Mouse (Mus musculus) lung, embryonic 14.5 days (tissue): ENCODE results near the gene Sugct. TPM values are rescaled to one million over a fixed set of nuclear protein-coding genes. Genes with fewer than 3 reads are reported as not detected.
A peak's percentile ranks its signal among the peaks of the same experiment; 100 is the strongest.

Experiments
- ATAC-seq: fragments of 200-750 bp; cut with Nextera tagmentation; 2 replicates; pipeline ENCODE4 v1.8.0; 2017; ENCODE audit warnings: mild to moderate bottlenecking, moderate TSS enrichment, moderate library complexity; ENCODE audit not compliant: insufficient read depth
- DNase-seq: peaks from one replicate; pipeline ENCODE4 v3.0.0-alpha.2; 2015
- H3K27ac ChIP-seq: fragments of 300-500 bp; sonication (generic); 2 replicates; pipeline ENCODE4 v1.5.1; 2014; ENCODE audit warnings: low read depth, mild to moderate bottlenecking, moderate library complexity
- H3K27me3 ChIP-seq: fragments of 300-500 bp; sonication (generic); 2 replicates; pipeline ENCODE4 v1.6.1; 2014; ENCODE audit warnings: low read length, control low read depth; ENCODE audit not compliant: insufficient read depth
- H3K36me3 ChIP-seq: fragments of 300-500 bp; sonication (generic); 2 replicates; pipeline ENCODE4 v1.6.1; 2014; ENCODE audit warnings: control low read depth; ENCODE audit not compliant: insufficient read depth
- H3K4me1 ChIP-seq: fragments of 300-500 bp; sonication (generic); 2 replicates; pipeline ENCODE4 v1.6.1; 2014; ENCODE audit warnings: antibody characterized with exemption, control low read depth; ENCODE audit not compliant: insufficient read depth
- H3K4me2 ChIP-seq: fragments of 300-500 bp; sonication (generic); 2 replicates; pipeline ENCODE4 v1.6.1; 2014; ENCODE audit warnings: mild to moderate bottlenecking
- H3K4me3 ChIP-seq: fragments of 300-500 bp; sonication (generic); 2 replicates; pipeline ENCODE4 v1.5.1; 2014; ENCODE audit warnings: low read depth, low read length
- H3K9ac ChIP-seq: fragments of 300-500 bp; sonication (generic); 2 replicates; pipeline ENCODE4 v1.6.1; 2014
- H3K9me3 ChIP-seq: fragments of 300-500 bp; sonication (generic); 2 replicates; pipeline ENCODE4 v1.6.1; 2016; ENCODE audit warnings: low read depth, low read length, control low read depth
- CTCF ChIP-seq: IDR thresholded peaks from 2 replicates; pipeline ENCODE4 v1.5.1; 2016; ENCODE audit warnings: antibody characterized with exemption, low read depth
- WGBS: fragments of 180-500 bp; shearing (Covaris S2); extraction: QIAGEN DNeasy Blood & Tissue Kit; methylation state at CpG from one replicate; pipeline ENCODE4 v1.1.7; 2014; 5-methylcytosine and 5-hydroxymethylcytosine counted together
- polyA plus RNA-seq: library from polyadenylated mRNA; unstranded; fragments of >200 nt; fragmentation: Nextera tagmentation; extraction: Ambion mirVana; gene quantifications from 2 replicates; pipeline ENCODE4 v1.2.1, GENCODE M21; 2014

The Sugct gene
- polyA plus RNA-seq, 1 experiment from 2014 or later = 3.0 TPM

GRCm38 (mm10) chr13:17086146-17086545, 609.2 kb downstream of the Sugct start:
- H3K36me3 ChIP-seq = no peaks in the 10 kb centered on the region
- no peak overlapping the region; the same call in 1 of the 2 replicates for H3K27ac ChIP-seq
- no peak overlapping the region for H3K4me2 ChIP-seq
- ATAC-seq (peak; percentile 71), DNase-seq (peak; percentile 78)
- TF ChIP-seq CTCF = no peak
- no peak overlapping the region for H3K9ac ChIP-seq
- H3K4me3 ChIP-seq = no peak overlapping the region
- no peaks in the 10 kb centered on the region for H3K9me3 ChIP-seq
- H3K27me3 ChIP-seq = no peaks in the 10 kb centered on the region
- peaks cover 5% of the 10 kb centered on the region; the same call in 1 of the 2 replicates for H3K4me1 ChIP-seq

GRCm38 (mm10) chr13:17084946-17085852, 610.2 kb downstream of the Sugct start:
- 33% methylated on average over 6 of the region's 6 CpGs for WGBS
- no peak overlapping the region for H3K4me3 ChIP-seq
- TF ChIP-seq CTCF = no peak
- H3K27ac ChIP-seq = peak overlapping the region; percentile 54
- no peaks in the 10 kb centered on the region for H3K9me3 ChIP-seq
- H3K9ac ChIP-seq = no peak overlapping the region
- H3K27me3 ChIP-seq = no peaks in the 10 kb centered on the region
- peak; percentile 5 for DNase-seq
- no peak overlapping the region for H3K4me2 ChIP-seq
- ATAC-seq = peak; percentile 33; the same call in 1 of the 2 replicates
- H3K36me3 ChIP-seq = no peaks in the 10 kb centered on the region
- peaks cover 5% of the 10 kb centered on the region; the same call in 1 of the 2 replicates for H3K4me1 ChIP-seq

DNA sequence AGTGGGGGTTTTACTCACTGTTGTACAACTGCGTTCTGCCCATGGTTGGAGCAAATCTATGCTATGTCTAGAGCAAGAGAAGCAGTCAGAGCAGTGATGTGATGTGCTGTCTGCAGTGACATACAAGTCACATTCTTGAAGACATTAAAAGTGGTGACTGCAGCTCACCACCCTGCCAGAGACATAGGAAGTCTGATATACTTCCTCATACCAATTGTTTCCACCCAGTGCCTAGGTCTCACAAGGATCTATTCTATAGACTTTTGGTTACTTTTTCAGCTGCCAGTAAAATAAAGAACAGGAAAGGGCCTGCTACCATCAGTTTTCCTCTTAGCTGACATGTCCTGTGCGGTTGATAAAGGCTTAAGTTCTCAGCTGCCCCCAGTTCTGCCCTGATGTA, 613.7 kb downstream of the Sugct start:
- Histone ChIP-seq H3K9me3 (no peaks in the 10 kb centered on the region), H3K9ac (no peak overlapping the region), H3K4me1 (peaks cover 5% of the 10 kb centered on the region; the same call in 1 of the 2 replicates), H3K27me3 (no peaks in the 10 kb centered on the region), H3K4me3 (no peak overlapping the region), H3K27ac (no peak overlapping the region), H3K36me3 (no peaks in the 10 kb centered on the region), H3K4me2 (no peak overlapping the region)
- TF ChIP-seq CTCF = no peak
- WGBS = 64% methylated on average over 2 of the region's 2 CpGs
- ATAC-seq (no peak), DNase-seq (peak; percentile 13)

DNA sequence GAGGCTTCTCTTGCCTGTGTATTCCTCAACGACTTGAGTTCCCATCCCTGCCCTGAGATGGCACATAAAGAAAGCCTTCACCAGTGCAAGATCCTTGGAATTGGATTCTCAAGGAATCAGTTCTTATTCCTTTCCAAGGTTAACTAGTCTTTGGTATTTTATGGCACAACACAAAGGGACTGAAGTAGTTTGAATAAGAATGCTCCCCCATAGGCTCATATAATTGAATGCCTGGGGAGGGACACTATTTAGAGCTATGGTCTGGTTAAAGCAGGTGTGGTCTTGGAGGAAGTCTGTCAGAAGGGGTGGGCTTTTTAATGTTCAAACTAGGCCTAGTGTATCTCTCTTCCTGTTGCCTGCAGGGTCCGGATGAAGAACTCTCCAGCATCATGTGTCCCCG, 629.8 kb downstream of the Sugct start:
- H3K4me3 ChIP-seq = no peak overlapping the region
- TF ChIP-seq CTCF = no peak
- no peak for DNase-seq
- ATAC-seq = no peak
- no peaks in the 10 kb centered on the region for H3K4me1 ChIP-seq
- no peak overlapping the region for H3K4me2 ChIP-seq
- H3K27me3 ChIP-seq = no peaks in the 10 kb centered on the region
- H3K36me3 ChIP-seq = no peaks in the 10 kb centered on the region
- H3K9me3 ChIP-seq = no peaks in the 10 kb centered on the region
- no peak overlapping the region for H3K27ac ChIP-seq
- H3K9ac ChIP-seq = no peak overlapping the region
- WGBS = 83% methylated on average over 3 of the region's 3 CpGs

GRCm38 (mm10) chr13:17056650-17057049, 638.7 kb downstream of the Sugct start:
- Histone ChIP-seq H3K9me3 (no peaks in the 10 kb centered on the region), H3K4me2 (no peak overlapping the region), H3K27me3 (no peaks in the 10 kb centered on the region), H3K36me3 (no peaks in the 10 kb centered on the region), H3K9ac (no peak overlapping the region), H3K27ac (no peak overlapping the region), H3K4me1 (no peaks in the 10 kb centered on the region), H3K4me3 (no peak overlapping the region)
- DNase-seq = no peak
- no peak for ATAC-seq
- 82% methylated on average over 2 of the region's 2 CpGs for WGBS
- TF ChIP-seq CTCF = no peak

DNA sequence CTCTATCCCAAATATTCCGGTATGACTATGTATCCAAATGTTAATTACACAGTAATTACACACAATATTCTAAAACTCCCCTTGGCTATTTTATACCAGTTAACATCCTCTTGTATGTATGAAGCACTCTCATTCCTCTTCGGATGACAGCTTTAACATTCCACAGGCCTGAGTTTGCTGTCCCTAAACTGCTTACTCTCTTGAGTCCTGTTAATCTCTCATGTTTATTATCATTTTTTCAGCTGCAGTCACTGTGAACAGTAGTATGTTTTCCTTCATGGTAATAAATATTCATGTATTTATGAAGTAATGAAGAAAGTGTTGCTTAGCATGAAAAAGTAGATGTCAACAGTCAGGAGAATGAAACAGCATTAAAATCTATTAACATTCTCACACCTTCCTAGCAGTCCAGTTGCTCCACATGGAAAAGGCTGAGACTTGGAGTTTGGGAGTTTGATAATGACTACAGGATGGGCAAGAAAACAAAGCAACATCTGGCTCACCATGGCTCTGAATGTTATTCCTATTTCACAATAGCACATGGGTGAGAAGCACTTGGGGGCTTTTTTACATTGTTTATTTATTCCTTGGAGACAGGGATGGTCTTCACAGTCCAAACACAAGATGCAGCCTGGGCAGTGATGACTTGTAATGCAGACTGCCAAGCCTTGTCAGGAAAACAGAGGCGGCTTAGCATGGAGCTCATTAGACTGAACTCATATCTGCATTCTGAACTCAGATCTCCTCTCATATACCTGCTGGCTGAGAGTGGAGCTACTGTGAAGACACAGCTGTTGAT, 651.7 kb downstream of the Sugct start:
- Histone ChIP-seq H3K9me3 (no peaks in the 10 kb centered on the region), H3K27me3 (no peaks in the 10 kb centered on the region), H3K9ac (no peak overlapping the region), H3K4me2 (no peak overlapping the region), H3K4me3 (no peak overlapping the region), H3K27ac (no peak overlapping the region), H3K36me3 (no peaks in the 10 kb centered on the region), H3K4me1 (no peaks in the 10 kb centered on the region)
- peak; percentile 69 for ATAC-seq
- DNase-seq = peak; percentile 42
- no peak for TF ChIP-seq CTCF
- WGBS = 54% methylated on average over 3 of the region's 3 CpGs

DNA sequence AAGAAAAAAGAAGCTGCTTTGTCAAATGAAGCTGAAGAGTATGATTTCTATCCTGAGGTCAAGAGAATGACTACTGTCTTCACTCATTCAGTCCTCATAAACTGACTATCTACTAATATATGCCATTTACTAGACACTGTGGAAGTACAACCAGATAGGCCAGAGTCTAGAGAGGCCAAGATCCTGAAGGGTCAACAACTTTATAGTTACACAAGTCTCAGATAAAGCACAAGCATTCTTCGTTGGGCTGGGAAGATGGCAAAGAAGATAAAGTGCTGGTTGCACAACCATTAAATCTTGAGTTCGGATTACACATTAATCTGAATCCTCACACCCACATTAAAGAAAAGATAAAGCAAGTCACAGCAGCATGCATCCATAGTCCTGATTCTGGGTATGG, 653.0 kb downstream of the Sugct start:
- no peak overlapping the region for H3K4me3 ChIP-seq
- DNase-seq = no peak
- no peak overlapping the region for H3K27ac ChIP-seq
- H3K9me3 ChIP-seq = no peaks in the 10 kb centered on the region
- no peaks in the 10 kb centered on the region for H3K27me3 ChIP-seq
- no peak for TF ChIP-seq CTCF
- ATAC-seq = no peak
- no peak overlapping the region for H3K9ac ChIP-seq
- 68% methylated on average over 2 of the region's 2 CpGs for WGBS
- no peaks in the 10 kb centered on the region for H3K4me1 ChIP-seq
- H3K36me3 ChIP-seq = no peaks in the 10 kb centered on the region
- no peak overlapping the region for H3K4me2 ChIP-seq
